Mouse (Mus musculus): ENCODE results near the gene Cpped1.

- TF ChIP-seq USF1 (IDR thresholded peaks at IDR 0.05; ENCODE audit: low read depth), result no peak
- no peak for TF ChIP-seq POLR2A (IDR thresholded peaks at IDR 0.05; ENCODE audit: insufficient read length, low read depth)
- no peak for TF ChIP-seq E2F4 (IDR thresholded peaks at IDR 0.05; ENCODE audit: insufficient read depth)
- no peak for TF ChIP-seq TCF3 (IDR thresholded peaks at IDR 0.05; ENCODE audit: insufficient read length, low read depth)
- TF ChIP-seq CEBPB (IDR thresholded peaks at IDR 0.05; ENCODE audit: insufficient read depth, poor library complexity, severe bottlenecking), result no peak
- no peak for TF ChIP-seq MYOD1 (IDR thresholded peaks at IDR 0.05; ENCODE audit: control insufficient read depth in 1 of 3, insufficient read length in 2 of 3, low read depth in 2 of 3)
- no peak for TF ChIP-seq MYOG (IDR thresholded peaks at IDR 0.05; ENCODE audit: control insufficient read depth in 1 of 3, insufficient read depth in 1 of 3, insufficient read length in 2 of 3, low read depth in 2 of 3)
These were observed 151.3 kb downstream of the Cpped1 start for GRCm38 (mm10) chr16:11757951-11758350.

Data from myocyte (in vitro differentiated cells).